In genomic region chr13:18614763-18615616, GRCm38 (mm10) we compare ENCODE assay signal across 8 mouse cellular contexts.
A peak's percentile ranks its signal among the peaks of the same experiment; 100 is the strongest.
DNase-seq lines count a peak whose midpoint lies in the region; ATAC-seq lines count a peak whose summit lies in the region.

No protein-coding gene starts in this region.

- 14% methylated on average over 18 of the region's 18 CpGs for WGBS in kidney, embryonic 16.5 days
- 16% methylated on average over 18 of the region's 18 CpGs for WGBS in embryonic facial prominence, embryonic 12.5 days
- 20% methylated on average over 18 of the region's 18 CpGs for WGBS in limb, embryonic 10.5 days

- peak overlapping the region; percentile 29 for H3K4me2 ChIP-seq in kidney, embryonic 16.5 days (replicated peaks; ENCODE audit: low read depth, low read length)
- H3K4me2 ChIP-seq in embryonic facial prominence, embryonic 12.5 days (replicated peaks) = peak overlapping the region; percentile 43

- H3K36me3 ChIP-seq in kidney, embryonic 16.5 days (ENCODE audit: insufficient read depth, low read length) = no peaks in the 10 kb centered on the region
- no peaks in the 10 kb centered on the region for H3K36me3 ChIP-seq in embryonic facial prominence, embryonic 12.5 days
- H3K36me3 ChIP-seq in limb, embryonic 10.5 days = no peaks in the 10 kb centered on the region

- peaks cover 5% of the 10 kb centered on the region; the same call in 1 of the 2 replicates for H3K4me1 ChIP-seq in kidney, embryonic 16.5 days (ENCODE audit: insufficient read depth, low read length)
- peaks cover 9% of the 10 kb centered on the region; the same call in 1 of the 2 replicates for H3K4me1 ChIP-seq in embryonic facial prominence, embryonic 12.5 days
- H3K4me1 ChIP-seq in limb, embryonic 10.5 days = peaks cover 23% of the 10 kb centered on the region

- H3K27ac ChIP-seq in kidney, embryonic 16.5 days (ENCODE audit: low read length) = no peak overlapping the region
- no peak overlapping the region for H3K27ac ChIP-seq in embryonic facial prominence, embryonic 12.5 days
- H3K27ac ChIP-seq in limb, embryonic 10.5 days = peak overlapping the region; percentile 62

- peak overlapping the region; percentile 15 for H3K4me3 ChIP-seq in kidney, embryonic 16.5 days (ENCODE audit: low read length)
- peak overlapping the region; percentile 6; the same call in 1 of the 2 replicates for H3K4me3 ChIP-seq in embryonic facial prominence, embryonic 12.5 days
- H3K4me3 ChIP-seq in limb, embryonic 10.5 days = peak overlapping the region; percentile 39

- H3K27me3 ChIP-seq in kidney, embryonic 16.5 days (ENCODE audit: insufficient read depth, low read length) = no peaks in the 10 kb centered on the region
- H3K27me3 ChIP-seq in embryonic facial prominence, embryonic 12.5 days = no peaks in the 10 kb centered on the region
- no peaks in the 10 kb centered on the region for H3K27me3 ChIP-seq in limb, embryonic 10.5 days (ENCODE audit: low read depth, poor library complexity, severe bottlenecking)

- no peak for DNase-seq in kidney, adult 9 months
- peak; percentile 48 for DNase-seq in limb, embryonic 10.5 days (ENCODE audit: low spot score)
- DNase-seq in retina, postnatal 1 day = peak; percentile 69
- DNase-seq in gastrocnemius, adult 18-20 months (ENCODE audit: low spot score) = no peak
- no peak for DNase-seq in left cerebral cortex, adult 9 months (ENCODE audit: low spot score in 2 of 2)
- DNase-seq in layer of hippocampus, postnatal 14 days (ENCODE audit: low spot score in 2 of 2) = no peak

- H3K9me3 ChIP-seq in kidney, embryonic 16.5 days (ENCODE audit: low read length) = no peaks in the 10 kb centered on the region
- H3K9me3 ChIP-seq in embryonic facial prominence, embryonic 12.5 days = no peaks in the 10 kb centered on the region
- no peaks in the 10 kb centered on the region for H3K9me3 ChIP-seq in limb, embryonic 10.5 days (replicated peaks)

- H3K9ac ChIP-seq in kidney, embryonic 16.5 days (replicated peaks; ENCODE audit: low read length) = no peak overlapping the region
- H3K9ac ChIP-seq in embryonic facial prominence, embryonic 12.5 days = no peak overlapping the region

- ATAC-seq in kidney, embryonic 16.5 days (ENCODE audit: low FRiP score, low TSS enrichment) = peak; percentile 71
- ATAC-seq in embryonic facial prominence, embryonic 12.5 days (ENCODE audit: insufficient number of reproducible peaks, insufficient read depth, low FRiP score, low TSS enrichment) = peak; percentile 77

Comparison
In these comparisons a context has a peak if more than half of its experiments do, and no peak if none do; other contexts are left out.
1. DNase-seq: peak in limb, embryonic 10.5 days (single experiment) and retina, postnatal 1 day (single experiment); none in kidney, adult 9 months (single experiment), gastrocnemius, adult 18-20 months (single experiment), left cerebral cortex, adult 9 months (0 of 2) and layer of hippocampus, postnatal 14 days (0 of 2).
2. Peak in every context shown above with its lines, with median percentiles within 50 percentile points of each other: H3K4me3 ChIP-seq.